Mouse (Mus musculus) left cerebral cortex, postnatal 10 days (tissue): ENCODE measurements around the gene Troap. TPM values are rescaled to one million over a fixed set of nuclear protein-coding genes. Genes with fewer than 3 reads are reported as not detected.

Source experiments
- DNase-seq, 2 experiments: peaks; one replicate each; pipeline ENCODE4 v3.0.0; 2021 to 2022; ENCODE audit warnings: low spot score in 2 of 2, mixed read lengths in 1 of 2; ENCODE audit errors: extremely low spot score in 1 of 2
- intact Hi-C: fragments of 180-260 bp; cut with DNase I; formaldehyde crosslinking; loops from one replicate; pipeline ENCODE4 v1.15.1; 2025
- total RNA-seq, 2 experiments: library from RNA; stranded (reverse); gene quantifications; 2 replicates each; pipeline ENCODE4 v1.2.3; 2021

Gene Troap
- total RNA-seq, 2 experiments from 2014 or later = 1.4 to 2.2 TPM

- DNase-seq = peak in 1 of 2 experiments; percentile 67
- intact Hi-C loops = no loop called here
These were observed 24.8 kb downstream of the Troap start for GRCm38 (mm10) chr15:99099139-99099556.

GRCm38 (mm10) chr15:99099984-99100383 is 25.6 kb downstream of the Troap start:
- intact Hi-C loops = no loop called here
- no peak for DNase-seq

- no peak for DNase-seq
- intact Hi-C loops = no loop called here
These were observed 30.9 kb downstream of the Troap start for GRCm38 (mm10) chr15:99105238-99105637.

- intact Hi-C loops = no loop called here
- no peak for DNase-seq
These were observed 33.5 kb downstream of the Troap start for GRCm38 (mm10) chr15:99107866-99108265.

GRCm38 (mm10) chr15:99111139-99111538 is 36.8 kb downstream of the Troap start:
- intact Hi-C loops = no loop called here
- no peak for DNase-seq

GRCm38 (mm10) chr15:99111809-99112208 is 37.4 kb downstream of the Troap start:
- intact Hi-C loops = no loop called here
- no peak for DNase-seq

- intact Hi-C loops = no loop called here
- no peak for DNase-seq
These were observed 38.5 kb downstream of the Troap start for GRCm38 (mm10) chr15:99112843-99113395.

GRCm38 (mm10) chr15:99113396-99113975 is 39.1 kb downstream of the Troap start:
- intact Hi-C loops = no loop called here
- DNase-seq = no peak

GRCm38 (mm10) chr15:99114312-99115064 is 40.1 kb downstream of the Troap start:
- intact Hi-C loops = no loop called here
- DNase-seq = no peak

GRCm38 (mm10) chr15:99115065-99115423 is 40.7 kb downstream of the Troap start:
- intact Hi-C loops = no loop called here
- no peak for DNase-seq

GRCm38 (mm10) chr15:99116539-99116938 is 42.2 kb downstream of the Troap start:
- intact Hi-C loops = no loop called here
- no peak for DNase-seq

GRCm38 (mm10) chr15:99120814-99121213 is 46.4 kb downstream of the Troap start:
- intact Hi-C loops = no loop called here

GRCm38 (mm10) chr15:99122642-99123041 is 48.3 kb downstream of the Troap start:
- intact Hi-C loops = no loop called here
- no peak for DNase-seq

More at GRCm38 (mm10) chr15:99120814-99121213, 46.4 kb downstream of the Troap start:
- no peak for DNase-seq

- intact Hi-C loops = no loop called here
- no peak for DNase-seq
These were observed 51.3 kb downstream of the Troap start, which contains the start of gene Spats2 for GRCm38 (mm10) chr15:99125711-99126080. Gene Spats2, plus strand, starts transcription at chr15:99125916.

- peak; percentile 83 to 90 for DNase-seq
- intact Hi-C loops = no loop called here
These were observed 51.9 kb downstream of the Troap start for GRCm38 (mm10) chr15:99126081-99126815.

- intact Hi-C loops = no loop called here
These were observed 52.5 kb downstream of the Troap start for GRCm38 (mm10) chr15:99126816-99127365.

GRCm38 (mm10) chr15:99127851-99128522 is 53.6 kb downstream of the Troap start:
- intact Hi-C loops = no loop called here
- no peak for DNase-seq

More at GRCm38 (mm10) chr15:99126816-99127365, 52.5 kb downstream of the Troap start:
- DNase-seq = no peak

GRCm38 (mm10) chr15:99129441-99129840 is 55.1 kb downstream of the Troap start:
- DNase-seq = no peak
- intact Hi-C loops = no loop called here
